ENCODE assay signal across 8 mouse cellular contexts in genomic region chr4:35310396-35310977, GRCm38 (mm10).
A peak's percentile ranks its signal among the peaks of the same experiment; 100 is the strongest.
DNase-seq lines count a peak whose midpoint lies in the region; ATAC-seq and TF ChIP-seq lines count a peak whose summit lies in the region.

No protein-coding gene starts in this region.

- no peak overlapping the region for H3K4me3 ChIP-seq in forebrain, embryonic 15.5 days
- H3K4me3 ChIP-seq in left cerebral cortex, adult 2 months = no peak overlapping the region
- H3K4me3 ChIP-seq in neural tube, embryonic 11.5 days (ENCODE audit: low read depth, low read length) = no peak overlapping the region

- no peak overlapping the region for H3K9ac ChIP-seq in forebrain, embryonic 15.5 days (replicated peaks)
- no peak overlapping the region for H3K9ac ChIP-seq in neural tube, embryonic 11.5 days (ENCODE audit: low read length)

- DNase-seq in heart, adult 11 months = peak; percentile 71
- no peak for DNase-seq in heart, postnatal 25 days (ENCODE audit: low spot score)
- DNase-seq in 416B (ENCODE audit: low read depth) = peak; percentile 41
- peak; percentile 15 for DNase-seq in adrenal gland, postnatal 25 days
- peak in 1 of 2 experiments; percentile 16 for DNase-seq in left cerebral cortex, adult 2 months (ENCODE audit: extremely low spot score in 1 of 2, low spot score in 2 of 2)
- peak; percentile 41 for DNase-seq in neural tube, embryonic 11.5 days (ENCODE audit: low spot score)
- no peak for DNase-seq in gastrocnemius, adult 18-20 months (ENCODE audit: low spot score)

- no peaks in the 10 kb centered on the region for H3K9me3 ChIP-seq in forebrain, embryonic 15.5 days
- no peaks in the 10 kb centered on the region for H3K9me3 ChIP-seq in neural tube, embryonic 11.5 days (ENCODE audit: control insufficient read depth, low read length)

- no peak overlapping the region for H3K27ac ChIP-seq in forebrain, embryonic 15.5 days (replicated peaks)
- H3K27ac ChIP-seq in left cerebral cortex, adult 2 months = no peak overlapping the region
- H3K27ac ChIP-seq in neural tube, embryonic 11.5 days (ENCODE audit: low read depth, low read length) = no peak overlapping the region

- 0 out of 2 replicates have a peak, but pooled peaks cover 4% of the 10 kb centered on the region for H3K4me1 ChIP-seq in forebrain, embryonic 15.5 days
- no peaks in the 10 kb centered on the region for H3K4me1 ChIP-seq in neural tube, embryonic 11.5 days (ENCODE audit: control insufficient read depth, insufficient read depth, low read length)

- peak; percentile 55 for TF ChIP-seq CTCF in left cerebral cortex, adult 2 months (IDR thresholded peaks at IDR 0.05)

- peak; percentile 55 for ATAC-seq in forebrain, embryonic 15.5 days (replicated peaks)
- ATAC-seq in neural tube, embryonic 11.5 days (ENCODE audit: insufficient read depth, low FRiP score, low TSS enrichment) = 0 out of 2 replicates have a peak, but pooled peaks have one; percentile 13

- no peaks in the 10 kb centered on the region for H3K36me3 ChIP-seq in forebrain, embryonic 15.5 days
- no peaks in the 10 kb centered on the region for H3K36me3 ChIP-seq in neural tube, embryonic 11.5 days (ENCODE audit: control insufficient read depth, insufficient read depth, low read length)

- WGBS in forebrain, embryonic 15.5 days = 70% methylated on average over 5 of the region's 5 CpGs
- 71% methylated on average over 5 of the region's 5 CpGs for WGBS in neural tube, embryonic 11.5 days

- no peaks in the 10 kb centered on the region for H3K27me3 ChIP-seq in forebrain, embryonic 15.5 days
- H3K27me3 ChIP-seq in neural tube, embryonic 11.5 days (ENCODE audit: control insufficient read depth, insufficient read depth, low read length) = no peaks in the 10 kb centered on the region

- no peak overlapping the region for H3K4me2 ChIP-seq in forebrain, embryonic 15.5 days (replicated peaks)
- H3K4me2 ChIP-seq in neural tube, embryonic 11.5 days (ENCODE audit: low read depth) = no peak overlapping the region

- intact Hi-C loops in heart, postnatal 25 days (cut with DNase I) = no loop called here
- intact Hi-C loops in left cerebral cortex, adult 2 months (cut with DNase I) = no loop called here

Comparison
In these comparisons a context has a peak if more than half of its experiments do, and no peak if none do; other contexts are left out.
1. DNase-seq: peak in heart, adult 11 months (single experiment), 416B (single experiment), adrenal gland, postnatal 25 days (single experiment) and neural tube, embryonic 11.5 days (single experiment); none in heart, postnatal 25 days (single experiment) and gastrocnemius, adult 18-20 months (single experiment).